Mouse (Mus musculus) CH12F3 (cell line): Measurements from ENCODE around the gene Fam171a2.

ENCODE experiments used
- in situ Hi-C: fragments of 300-500 bp; cut with MboI; formaldehyde crosslinking; loops from 2 replicates; pipeline ENCODE4 v1.14.3; 2020; ENCODE audit warnings: low sequenced_read_pairs

Gene Fam171a2

GRCm38 (mm10) chr11:102447497-102447896 is at the start of gene Fam171a2:
Fam171a2 (minus strand) TSS chr11:102447682.
- in situ Hi-C loops, result no loop called here

- in situ Hi-C loops, result no loop called here
These were observed 49.2 kb upstream of the Fam171a2 start for GRCm38 (mm10) chr11:102496732-102497131.

- in situ Hi-C loops, result no loop called here
These were observed 48.7 kb upstream of the Fam171a2 start for GRCm38 (mm10) chr11:102496206-102496605.

- in situ Hi-C loops, result no loop called here
These were observed 48.3 kb upstream of the Fam171a2 start for GRCm38 (mm10) chr11:102495742-102496141.

GRCm38 (mm10) chr11:102495114-102495513 is 47.6 kb upstream of the Fam171a2 start:
- in situ Hi-C loops, result no loop called here

GRCm38 (mm10) chr11:102494063-102494650 is 46.7 kb upstream of the Fam171a2 start:
- in situ Hi-C loops, result no loop called here

GRCm38 (mm10) chr11:102493241-102493640 is 45.8 kb upstream of the Fam171a2 start:
- in situ Hi-C loops, result no loop called here

- in situ Hi-C loops, result no loop called here
These were observed 40.4 kb upstream of the Fam171a2 start for GRCm38 (mm10) chr11:102487901-102488300.

GRCm38 (mm10) chr11:102486733-102487386 is 39.4 kb upstream of the Fam171a2 start:
- in situ Hi-C loops, result no loop called here

GRCm38 (mm10) chr11:102481779-102482178 is 34.3 kb upstream of the Fam171a2 start:
- in situ Hi-C loops, result no loop called here

- in situ Hi-C loops, result no loop called here
These were observed 33.4 kb upstream of the Fam171a2 start for GRCm38 (mm10) chr11:102480897-102481296.

GRCm38 (mm10) chr11:102480111-102480510 is 32.6 kb upstream of the Fam171a2 start:
- in situ Hi-C loops, result no loop called here

GRCm38 (mm10) chr11:102479581-102479980 is 32.1 kb upstream of the Fam171a2 start:
- in situ Hi-C loops, result no loop called here

- in situ Hi-C loops, result no loop called here
These were observed 31.2 kb upstream of the Fam171a2 start for GRCm38 (mm10) chr11:102478671-102479070.

GRCm38 (mm10) chr11:102475027-102475426 is 27.5 kb upstream of the Fam171a2 start:
- in situ Hi-C loops, result no loop called here

GRCm38 (mm10) chr11:102469648-102470357 is 22.3 kb upstream of the Fam171a2 start, which contains the start of gene Itga2b:
Itga2b (minus strand) TSS chr11:102470122.
- in situ Hi-C loops, result no loop called here

- in situ Hi-C loops, result no loop called here
These were observed 19.7 kb upstream of the Fam171a2 start for GRCm38 (mm10) chr11:102467041-102467631.

GRCm38 (mm10) chr11:102465713-102466436 is 18.4 kb upstream of the Fam171a2 start:
- in situ Hi-C loops, result no loop called here

GRCm38 (mm10) chr11:102464901-102465300 is 17.4 kb upstream of the Fam171a2 start:
- in situ Hi-C loops, result no loop called here

- in situ Hi-C loops, result no loop called here
These were observed 14.3 kb upstream of the Fam171a2 start for GRCm38 (mm10) chr11:102461764-102462163.

GRCm38 (mm10) chr11:102460541-102460940 is 13.1 kb upstream of the Fam171a2 start:
- in situ Hi-C loops, result no loop called here
